Mouse (Mus musculus): ENCODE results near the gene Dusp1.

Gene Dusp1

DNA sequence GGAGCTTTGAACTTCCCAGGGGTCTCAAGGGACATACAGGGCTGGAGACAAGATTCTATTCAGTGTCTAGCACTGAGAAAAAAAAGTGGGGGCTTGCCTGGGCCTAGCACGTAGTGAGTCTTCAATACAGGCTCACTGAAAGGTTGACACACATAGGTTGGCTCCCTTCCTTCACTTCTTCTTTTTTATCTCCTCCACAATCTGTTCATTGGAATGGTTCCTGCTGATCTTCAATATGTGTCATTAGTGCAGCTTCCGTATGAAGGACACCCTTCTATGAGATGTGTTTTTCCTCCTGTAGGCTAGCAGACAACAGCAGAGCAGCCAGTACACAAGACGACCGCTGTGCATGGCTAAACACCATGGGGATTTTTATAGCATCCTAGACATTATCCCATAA lies 37.1 kb downstream of the Dusp1 start:
- no peak for DNase-seq (ENCODE audit: low spot score)

GRCm38 (mm10) chr17:26524316-26524715 lies 37.6 kb downstream of the Dusp1 start:
- DNase-seq (ENCODE audit: low spot score) = no peak

GRCm38 (mm10) chr17:26522711-26523110 lies 39.2 kb downstream of the Dusp1 start:
- DNase-seq (ENCODE audit: low spot score) = peak; percentile 39

- no peak for DNase-seq (ENCODE audit: low spot score)
Measured at GRCm38 (mm10) chr17:26518306-26518705, 43.6 kb downstream of the Dusp1 start.

- DNase-seq (ENCODE audit: low spot score) = no peak
Measured at GRCm38 (mm10) chr17:26515675-26516074, 46.3 kb downstream of the Dusp1 start.

DNA sequence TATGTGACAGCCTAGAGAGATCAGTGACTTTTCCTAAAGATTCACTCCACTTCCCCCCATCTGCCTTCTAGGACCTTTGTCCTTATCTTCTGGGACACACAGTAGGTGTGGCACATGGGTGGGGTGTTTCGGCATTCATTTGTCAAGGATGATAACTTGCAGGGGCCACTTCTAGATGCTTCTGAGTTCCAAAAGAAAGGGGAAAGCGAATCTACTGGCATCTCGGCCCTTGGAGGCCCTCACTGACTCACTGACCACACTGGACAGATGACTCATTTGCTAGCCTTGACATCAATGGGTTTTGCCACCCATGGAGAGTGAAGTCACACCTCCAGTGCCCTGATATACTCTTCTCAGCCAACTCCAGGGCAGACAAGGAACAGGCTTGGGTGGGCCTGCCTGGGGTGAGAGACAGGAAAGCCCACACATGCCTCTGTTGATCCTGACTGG lies 47.3 kb downstream of the Dusp1 start:
- DNase-seq (ENCODE audit: low spot score) = no peak

GRCm38 (mm10) chr17:26513459-26514290 lies 48.3 kb downstream of the Dusp1 start:
- no peak for DNase-seq (ENCODE audit: low spot score)

GRCm38 (mm10) chr17:26512961-26513360 lies 49.0 kb downstream of the Dusp1 start:
- DNase-seq (ENCODE audit: low spot score) = peak; percentile 53

GRCm38 (mm10) chr17:26511816-26512774 lies 49.8 kb downstream of the Dusp1 start:
- DNase-seq (ENCODE audit: low spot score) = peak; percentile 63

GRCm38 (mm10) chr17:26511256-26511655 lies 50.7 kb downstream of the Dusp1 start:
- no peak for DNase-seq (ENCODE audit: low spot score)

DNA sequence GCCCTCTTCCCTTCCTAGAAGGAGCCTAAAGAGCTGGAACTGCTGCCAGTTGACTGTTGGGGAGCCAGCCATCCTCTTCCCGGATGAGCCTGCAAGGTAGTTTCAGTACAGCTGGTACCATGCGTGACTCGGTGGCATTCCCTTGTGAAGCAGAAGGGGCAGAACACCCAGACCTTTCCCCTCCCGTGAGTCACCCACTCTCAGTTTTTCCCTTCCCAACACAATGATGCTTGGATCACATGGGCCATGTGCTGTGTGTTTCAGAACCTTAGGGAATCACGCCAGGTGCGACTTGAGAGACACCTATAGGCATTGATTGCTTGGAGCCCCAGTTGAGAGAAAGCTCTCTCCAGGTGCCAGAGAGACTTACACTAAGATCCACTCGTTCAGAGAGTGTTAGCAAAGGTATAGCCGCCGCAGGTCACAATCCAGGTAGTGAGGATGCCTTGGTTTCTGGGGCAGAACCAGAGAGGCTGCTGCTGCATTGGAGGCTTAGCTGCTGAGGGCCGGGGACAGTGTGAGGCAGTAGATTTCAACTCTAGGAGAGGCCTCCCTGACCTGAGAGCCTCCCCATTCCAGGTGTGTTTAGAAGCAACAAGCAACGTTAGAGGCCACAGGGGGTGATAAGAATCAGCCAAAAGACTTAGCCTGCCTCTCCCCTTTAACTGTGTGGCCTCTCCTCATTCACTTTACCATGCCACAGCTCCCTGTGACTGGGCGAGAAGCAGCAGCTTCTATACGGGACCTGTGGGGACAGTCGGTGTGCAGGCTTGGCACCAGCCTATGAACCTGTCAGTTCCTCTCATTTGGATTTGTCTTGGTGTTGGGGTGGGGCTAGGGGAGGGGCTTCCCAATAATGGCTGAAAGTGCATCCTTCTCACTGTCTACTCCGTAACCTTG lies 51.5 kb downstream of the Dusp1 start:
- DNase-seq (ENCODE audit: low spot score) = no peak

- peak; percentile 75 for DNase-seq (ENCODE audit: low spot score)
Measured at GRCm38 (mm10) chr17:26508961-26509771, 52.8 kb downstream of the Dusp1 start.

- DNase-seq (ENCODE audit: low spot score) = peak; percentile 96
Measured at GRCm38 (mm10) chr17:26508345-26508960, 53.5 kb downstream of the Dusp1 start.

GRCm38 (mm10) chr17:26507966-26508344 lies 54.0 kb downstream of the Dusp1 start:
- peak; percentile 92 for DNase-seq (ENCODE audit: low spot score)

DNA sequence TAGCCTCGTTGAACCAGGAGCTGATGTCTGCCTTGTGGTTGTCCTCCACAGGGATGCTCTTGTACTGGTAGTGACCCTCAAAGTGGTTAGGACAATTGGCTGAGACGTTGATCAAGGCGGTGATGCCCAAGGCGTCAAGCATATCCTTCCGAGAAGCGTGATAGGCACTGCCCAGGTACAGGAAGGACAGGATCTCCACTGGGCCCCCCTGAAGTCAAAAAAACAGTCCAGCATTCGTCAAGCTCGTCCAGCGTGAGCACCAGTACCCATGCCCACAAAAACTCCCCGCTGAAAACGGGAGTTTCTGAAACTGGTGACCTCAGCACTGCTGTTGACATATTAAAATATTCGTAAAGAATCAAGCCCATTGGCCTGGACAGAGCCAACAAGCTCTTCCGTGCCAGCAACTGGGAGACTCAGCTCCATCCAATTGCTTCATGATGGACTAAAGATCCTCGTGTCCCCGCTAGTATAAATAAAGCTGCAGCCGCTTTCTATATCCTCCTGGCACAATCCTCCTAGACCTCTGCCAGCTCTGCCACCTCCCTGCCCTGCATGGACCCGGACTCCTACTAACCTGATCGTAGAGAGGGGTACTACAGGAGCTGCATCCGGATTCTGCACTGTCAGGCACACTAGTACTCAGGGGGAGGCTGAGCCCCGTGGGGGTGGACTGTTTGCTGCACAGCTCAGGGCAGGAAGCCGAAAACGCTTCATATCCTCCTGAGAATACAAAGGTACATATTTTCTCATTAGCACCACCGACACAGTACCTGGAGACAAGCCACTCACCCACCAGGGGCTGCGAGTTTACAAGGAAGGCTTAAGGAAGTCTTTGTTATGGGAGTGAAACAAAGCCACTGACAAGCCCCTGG lies 54.7 kb downstream of the Dusp1 start:
- DNase-seq (ENCODE audit: low spot score) = peak; percentile 88

- DNase-seq (ENCODE audit: low spot score) = no peak
Measured at GRCm38 (mm10) chr17:26506031-26506641, 55.8 kb downstream of the Dusp1 start.

GRCm38 (mm10) chr17:26505181-26505581 lies 56.7 kb downstream of the Dusp1 start:
- DNase-seq (ENCODE audit: low spot score) = no peak

- peak; percentile 80 for DNase-seq (ENCODE audit: low spot score)
Measured at GRCm38 (mm10) chr17:26503981-26504671, 57.8 kb downstream of the Dusp1 start.

Measured in adipocyte (in vitro differentiated cells).